Mouse (Mus musculus): ENCODE results near the gene Fam19a2. TPM values are rescaled to one million over a fixed set of nuclear protein-coding genes. Genes with fewer than 3 reads are reported as not detected.

Gene Fam19a2
- total and polyA plus RNA-seq, 2 experiments from 2014 or later: 62.9 to 134 TPM

DNA sequence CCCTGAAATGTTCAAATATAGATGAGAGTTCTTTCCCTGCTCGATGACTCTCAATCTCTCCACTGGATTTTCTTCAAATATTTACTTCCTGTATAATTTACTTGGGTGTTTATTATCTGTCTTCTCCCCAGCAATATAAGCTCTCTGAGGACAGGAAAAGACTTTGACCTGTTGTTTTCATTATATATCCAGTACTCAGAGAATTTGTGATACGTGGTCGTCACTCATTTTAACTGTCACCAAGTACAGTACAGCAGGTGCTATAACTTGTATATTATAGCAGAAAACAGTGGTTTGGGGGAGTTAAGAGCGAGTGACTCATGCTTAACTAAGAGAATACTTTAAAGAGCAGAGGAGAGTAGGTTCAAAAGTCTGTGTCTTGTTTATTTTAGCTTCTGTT is 438.8 kb downstream of the Fam19a2 start:
- H3K9me3 ChIP-seq (ENCODE audit: low read length): no peaks in the 10 kb centered on the region
- H3K4me1 ChIP-seq (ENCODE audit: insufficient read depth): no peaks in the 10 kb centered on the region
- no peak for TF ChIP-seq CTCF (IDR thresholded peaks at IDR 0.05; ENCODE audit: low read depth)
- no peak overlapping the region for H3K4me2 ChIP-seq (ENCODE audit: low read depth)
- 90% methylated on average over 4 of the region's 4 CpGs for WGBS
- H3K27me3 ChIP-seq (ENCODE audit: insufficient read depth, low read length): no peaks in the 10 kb centered on the region
- DNase-seq (no peak), ATAC-seq (no peak)
- H3K36me3 ChIP-seq (ENCODE audit: insufficient read depth): no peaks in the 10 kb centered on the region
- no peak overlapping the region for H3K27ac ChIP-seq (ENCODE audit: low read depth, low read length)
- no peak overlapping the region for H3K4me3 ChIP-seq (ENCODE audit: low read depth, low read length)
- H3K9ac ChIP-seq: no peak overlapping the region

- H3K4me1 ChIP-seq (ENCODE audit: insufficient read depth): no peaks in the 10 kb centered on the region
- WGBS: 97% methylated on average over 3 of the region's 3 CpGs
Observed at GRCm38 (mm10) chr10:123707026-123707425, 443.2 kb downstream of the Fam19a2 start.

DNA sequence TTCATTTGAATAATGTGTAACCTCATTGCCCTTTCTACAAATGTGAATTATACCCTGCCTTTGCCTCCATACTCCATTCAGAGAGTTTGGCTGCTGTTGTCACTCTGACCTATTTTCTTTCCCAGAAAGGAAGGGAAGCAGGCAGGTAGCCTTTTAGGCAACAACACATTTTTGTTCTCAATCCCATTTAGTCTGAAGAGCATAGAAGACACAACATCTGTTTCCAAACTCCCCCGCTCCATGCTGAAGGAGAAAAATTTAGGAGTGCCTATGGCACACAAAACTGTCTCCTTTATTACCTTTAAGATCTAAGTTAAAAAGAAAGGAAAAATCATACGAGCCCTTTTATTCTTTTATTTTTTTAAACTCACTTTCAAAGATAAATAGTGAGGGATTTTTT is 446.9 kb downstream of the Fam19a2 start:
- no peak overlapping the region for H3K4me3 ChIP-seq (ENCODE audit: low read depth, low read length)
- H3K9ac ChIP-seq: no peak overlapping the region
- H3K4me1 ChIP-seq (ENCODE audit: insufficient read depth): no peaks in the 10 kb centered on the region; the same call in 1 of the 2 replicates
- no peaks in the 10 kb centered on the region for H3K27me3 ChIP-seq (ENCODE audit: insufficient read depth, low read length)
- 65% methylated on average over 2 of the region's 2 CpGs for WGBS
- no peak for DNase-seq
- H3K36me3 ChIP-seq (ENCODE audit: insufficient read depth): no peaks in the 10 kb centered on the region
- H3K9me3 ChIP-seq (ENCODE audit: low read length): no peaks in the 10 kb centered on the region
- no peak for ATAC-seq
- H3K4me2 ChIP-seq (ENCODE audit: low read depth): no peak overlapping the region
- H3K27ac ChIP-seq (ENCODE audit: low read depth, low read length): no peak overlapping the region
- no peak for TF ChIP-seq CTCF (IDR thresholded peaks at IDR 0.05; ENCODE audit: low read depth)

More at GRCm38 (mm10) chr10:123707026-123707425, 443.2 kb downstream of the Fam19a2 start:
- TF ChIP-seq CTCF (IDR thresholded peaks at IDR 0.05; ENCODE audit: low read depth): no peak
- Histone ChIP-seq H3K4me2 (ENCODE audit: low read depth) (no peak overlapping the region), H3K36me3 (ENCODE audit: insufficient read depth) (no peaks in the 10 kb centered on the region), H3K9me3 (ENCODE audit: low read length) (no peaks in the 10 kb centered on the region), H3K4me3 (ENCODE audit: low read depth, low read length) (no peak overlapping the region), H3K27me3 (ENCODE audit: insufficient read depth, low read length) (no peaks in the 10 kb centered on the region), H3K27ac (ENCODE audit: low read depth, low read length) (no peak overlapping the region), H3K9ac (no peak overlapping the region)
- ATAC-seq (no peak), DNase-seq (no peak)

DNA sequence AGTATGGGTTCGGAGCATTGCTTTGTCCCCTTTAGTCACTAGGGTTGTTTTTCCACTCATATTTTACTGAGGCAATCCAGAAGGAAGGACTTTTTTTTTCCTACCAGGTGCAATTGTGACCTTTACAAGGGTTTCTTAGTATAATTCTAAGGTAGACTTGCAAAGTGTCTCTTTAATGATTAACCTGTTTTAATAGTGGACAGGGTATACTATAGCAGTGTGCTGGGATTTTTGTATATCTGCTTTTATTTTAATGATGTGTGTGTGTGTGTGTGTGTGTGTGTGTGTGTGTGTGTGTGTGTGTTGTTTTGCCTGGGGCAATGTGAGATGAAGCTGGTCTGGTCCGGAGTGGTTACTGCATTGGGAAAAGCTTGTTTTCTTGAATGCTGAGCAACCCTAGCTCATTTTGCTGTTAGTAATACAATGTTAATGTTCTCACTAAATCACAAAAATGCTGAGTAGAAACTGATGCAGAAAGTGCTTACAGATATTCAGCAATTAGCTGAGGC is 458.2 kb downstream of the Fam19a2 start:
- ATAC-seq (no peak), DNase-seq (no peak)
- Histone ChIP-seq H3K9ac (no peak overlapping the region), H3K4me1 (ENCODE audit: insufficient read depth) (no peaks in the 10 kb centered on the region), H3K4me3 (ENCODE audit: low read depth, low read length) (no peak overlapping the region), H3K36me3 (ENCODE audit: insufficient read depth) (no peaks in the 10 kb centered on the region), H3K9me3 (ENCODE audit: low read length) (no peaks in the 10 kb centered on the region), H3K27ac (ENCODE audit: low read depth, low read length) (no peak overlapping the region), H3K27me3 (ENCODE audit: insufficient read depth, low read length) (no peaks in the 10 kb centered on the region), H3K4me2 (ENCODE audit: low read depth) (no peak overlapping the region)
- WGBS: 77% methylated on average over 2 of the region's 2 CpGs
- no peak for TF ChIP-seq CTCF (IDR thresholded peaks at IDR 0.05; ENCODE audit: low read depth)

DNA sequence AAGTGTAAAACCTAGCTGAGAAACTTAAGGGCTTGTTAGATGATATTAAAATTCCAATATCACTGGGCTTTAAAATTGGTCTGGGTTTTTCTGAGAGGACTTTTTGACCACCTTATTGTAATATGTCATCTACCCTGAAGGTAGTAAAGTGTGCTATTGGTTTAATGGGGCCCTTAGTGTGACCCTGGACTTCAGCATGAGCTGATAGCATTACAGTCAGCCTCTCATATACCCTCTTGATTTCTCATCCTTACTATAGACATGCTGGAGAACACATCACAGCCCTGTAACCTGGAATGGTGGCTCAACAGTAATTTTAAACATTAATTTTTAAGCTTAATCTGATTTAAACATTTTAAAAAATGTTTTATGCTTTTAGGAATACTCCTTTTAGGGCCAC is 459.8 kb downstream of the Fam19a2 start:
- Histone ChIP-seq H3K36me3 (ENCODE audit: insufficient read depth) (no peaks in the 10 kb centered on the region), H3K9me3 (ENCODE audit: low read length) (no peaks in the 10 kb centered on the region), H3K27me3 (ENCODE audit: insufficient read depth, low read length) (no peaks in the 10 kb centered on the region), H3K4me2 (ENCODE audit: low read depth) (no peak overlapping the region), H3K4me3 (ENCODE audit: low read depth, low read length) (no peak overlapping the region), H3K27ac (ENCODE audit: low read depth, low read length) (no peak overlapping the region), H3K4me1 (ENCODE audit: insufficient read depth) (no peaks in the 10 kb centered on the region), H3K9ac (no peak overlapping the region)
- ATAC-seq (no peak), DNase-seq (no peak)
- TF ChIP-seq CTCF (IDR thresholded peaks at IDR 0.05; ENCODE audit: low read depth): no peak

DNA sequence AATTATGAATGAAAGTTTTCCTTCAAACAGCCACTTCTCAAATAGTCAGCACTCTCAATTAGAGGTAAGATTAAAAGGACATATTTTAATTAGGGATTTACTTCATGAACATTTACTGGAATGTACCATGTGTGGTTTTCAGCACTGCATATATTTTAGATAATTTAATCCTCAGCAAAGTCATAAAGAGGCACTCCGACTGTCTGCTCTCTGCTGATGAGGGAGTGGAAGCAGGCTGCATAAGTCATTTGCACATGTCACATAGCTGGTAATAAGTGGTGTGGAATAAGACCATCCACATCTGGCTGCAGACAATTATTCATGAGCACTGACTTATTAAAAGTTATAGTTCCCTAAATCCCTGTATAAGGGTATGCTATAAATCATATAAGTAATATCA is 484.5 kb downstream of the Fam19a2 start:
- DNase-seq: no peak
- no peak overlapping the region for H3K9ac ChIP-seq
- H3K4me2 ChIP-seq (ENCODE audit: low read depth): no peak overlapping the region
- no peaks in the 10 kb centered on the region for H3K27me3 ChIP-seq (ENCODE audit: insufficient read depth, low read length)
- peak; percentile 55 for ATAC-seq
- no peaks in the 10 kb centered on the region for H3K9me3 ChIP-seq (ENCODE audit: low read length)
- no peaks in the 10 kb centered on the region for H3K4me1 ChIP-seq (ENCODE audit: insufficient read depth)
- H3K36me3 ChIP-seq (ENCODE audit: insufficient read depth): no peaks in the 10 kb centered on the region
- H3K27ac ChIP-seq (ENCODE audit: low read depth, low read length): no peak overlapping the region
- 47% methylated on average over 1 of the region's 1 CpGs for WGBS
- H3K4me3 ChIP-seq (ENCODE audit: low read depth, low read length): no peak overlapping the region
- TF ChIP-seq CTCF (IDR thresholded peaks at IDR 0.05; ENCODE audit: low read depth): no peak

GRCm38 (mm10) chr10:123751676-123752280 is 488.0 kb downstream of the Fam19a2 start:
- WGBS: 35% methylated on average over 6 of the region's 6 CpGs
- Histone ChIP-seq H3K9me3 (ENCODE audit: low read length) (no peaks in the 10 kb centered on the region), H3K4me3 (ENCODE audit: low read depth, low read length) (no peak overlapping the region), H3K4me1 (ENCODE audit: insufficient read depth) (no peaks in the 10 kb centered on the region), H3K36me3 (ENCODE audit: insufficient read depth) (no peaks in the 10 kb centered on the region), H3K4me2 (ENCODE audit: low read depth) (no peak overlapping the region), H3K9ac (no peak overlapping the region), H3K27me3 (ENCODE audit: insufficient read depth, low read length) (no peaks in the 10 kb centered on the region), H3K27ac (ENCODE audit: low read depth, low read length) (no peak overlapping the region)
- TF ChIP-seq CTCF (IDR thresholded peaks at IDR 0.05; ENCODE audit: low read depth): no peak
- ATAC-seq (no peak), DNase-seq (peak; percentile 51)
